Mouse (Mus musculus) spleen, adult 12 weeks (tissue): ENCODE results near the gene Grm7.

Source experiments
- DNase-seq: peaks from one replicate; pipeline ENCODE4 v3.0.0; 2022; ENCODE audit warnings: low spot score

Grm7 gene

DNA sequence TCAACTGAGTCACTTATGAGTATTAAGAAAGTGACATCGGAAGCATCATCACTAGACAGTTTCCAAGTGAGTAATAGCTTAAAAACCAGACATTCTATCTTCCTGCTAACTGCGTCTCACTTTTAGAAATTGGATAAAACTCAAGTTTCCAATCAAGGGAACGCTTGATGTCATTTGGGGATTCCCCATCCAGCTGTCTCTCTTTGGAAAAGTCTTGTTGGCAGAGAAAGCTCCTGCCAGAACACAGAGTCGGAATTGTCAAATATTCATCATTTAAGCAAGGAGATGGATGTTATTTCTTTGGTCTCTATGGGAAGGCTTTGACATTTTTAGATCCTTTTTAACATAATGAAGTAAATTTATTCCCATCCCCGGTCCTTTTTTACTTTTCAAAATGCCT lies 336.6 kb downstream of the Grm7 start:
- no peak for DNase-seq

DNA sequence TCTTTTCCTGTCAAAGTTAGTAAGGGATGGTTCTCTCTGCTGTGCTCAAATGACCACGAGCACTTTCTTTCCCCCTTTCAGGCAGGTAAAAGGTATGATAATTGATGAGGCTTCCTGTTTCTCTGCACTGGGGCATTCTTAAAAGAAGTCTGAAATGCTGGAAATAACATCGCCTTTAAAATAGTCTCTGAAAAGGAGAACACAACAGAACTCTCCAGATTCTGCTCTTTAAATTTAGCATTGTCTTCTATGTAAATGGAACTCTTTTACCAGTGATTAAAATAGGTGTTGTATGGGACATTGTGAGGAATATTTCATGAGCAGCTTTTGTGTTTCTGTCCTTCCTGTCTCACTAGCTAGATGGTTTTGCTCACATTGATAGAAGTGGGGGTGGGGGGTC lies 393.7 kb downstream of the Grm7 start:
- no peak for DNase-seq

DNA sequence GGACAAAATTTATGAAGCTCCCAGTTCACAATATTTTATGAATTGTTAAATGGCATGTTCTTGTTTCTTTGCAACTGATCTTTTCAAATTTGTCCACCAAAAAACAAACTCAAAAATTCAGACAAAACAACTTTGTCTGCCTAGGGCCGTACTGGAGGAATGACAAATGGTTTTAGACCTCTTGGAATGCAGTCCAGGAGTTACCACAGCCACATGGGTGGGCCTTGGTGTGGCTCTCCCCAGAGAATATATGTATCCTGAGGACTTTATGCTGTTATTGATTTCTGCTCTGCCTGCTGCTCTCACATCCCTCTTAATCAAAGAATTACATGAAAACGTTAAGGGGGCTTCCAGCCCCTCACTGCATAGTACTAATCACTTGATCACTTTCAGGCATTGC lies 400.5 kb downstream of the Grm7 start:
- DNase-seq: no peak

DNA sequence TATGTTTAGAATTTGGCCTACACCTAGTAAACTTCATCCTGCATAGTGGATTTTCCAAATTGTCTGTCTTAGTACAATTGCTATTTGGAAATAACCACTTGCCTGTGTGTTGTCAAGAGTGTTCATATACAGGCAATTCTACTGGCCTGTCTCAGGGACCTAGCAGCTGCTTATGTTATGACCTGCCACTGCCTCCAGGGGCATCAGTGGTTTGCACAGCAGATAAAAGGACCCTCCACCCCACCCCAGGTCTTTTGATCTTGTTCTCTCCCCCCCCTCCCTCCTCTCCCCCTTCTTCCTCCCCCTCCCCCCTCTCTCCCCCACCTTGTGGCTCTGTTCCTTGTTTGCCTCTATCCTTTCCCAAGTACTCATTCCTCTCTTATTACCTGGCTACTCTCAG lies 403.9 kb downstream of the Grm7 start:
- DNase-seq: no peak

DNA sequence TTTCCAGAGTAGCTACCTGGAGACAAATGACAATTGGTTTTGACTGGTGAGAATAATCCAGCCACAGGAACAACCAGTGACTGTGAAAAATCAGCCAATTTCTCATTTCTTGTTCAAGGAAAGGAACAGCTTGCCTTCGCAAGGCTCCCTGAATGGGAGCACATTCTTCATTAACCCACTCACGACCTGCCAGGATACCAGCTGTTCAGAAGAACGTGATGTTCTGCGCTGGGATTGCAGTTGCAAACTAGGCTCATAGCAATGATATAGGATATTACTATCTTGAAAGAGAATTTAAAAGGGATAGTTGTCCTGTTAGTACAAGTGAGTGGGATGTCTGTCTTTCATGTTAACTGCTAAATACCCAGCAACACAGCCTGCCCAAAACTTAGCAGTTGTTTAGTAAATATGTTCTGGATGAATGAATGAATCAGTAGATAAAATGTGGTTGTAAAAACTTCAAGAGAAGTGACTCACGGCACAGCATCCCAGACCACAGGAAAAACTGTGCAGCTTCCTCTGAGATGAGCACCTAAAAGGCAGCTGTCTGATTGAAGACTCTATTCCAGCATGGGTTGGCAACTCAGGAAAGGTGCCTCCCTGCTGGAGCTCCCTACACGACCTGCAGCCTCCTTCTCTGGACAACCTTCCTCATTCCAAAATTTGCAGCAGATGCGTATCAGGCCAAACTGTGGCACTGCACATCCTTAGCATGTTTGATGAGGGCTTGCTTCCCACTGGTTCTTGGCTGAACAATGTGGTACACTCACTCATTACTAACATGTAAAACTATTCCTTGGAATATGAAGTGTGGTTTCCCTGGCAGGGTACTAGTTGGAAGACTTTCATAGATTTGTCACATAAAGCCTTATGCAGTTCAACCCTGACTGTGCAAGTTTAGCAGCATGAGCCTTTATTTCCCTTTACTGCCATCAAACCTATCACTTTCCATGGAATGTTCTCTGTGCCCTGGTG lies 408.9 kb downstream of the Grm7 start:
- DNase-seq: no peak

DNA sequence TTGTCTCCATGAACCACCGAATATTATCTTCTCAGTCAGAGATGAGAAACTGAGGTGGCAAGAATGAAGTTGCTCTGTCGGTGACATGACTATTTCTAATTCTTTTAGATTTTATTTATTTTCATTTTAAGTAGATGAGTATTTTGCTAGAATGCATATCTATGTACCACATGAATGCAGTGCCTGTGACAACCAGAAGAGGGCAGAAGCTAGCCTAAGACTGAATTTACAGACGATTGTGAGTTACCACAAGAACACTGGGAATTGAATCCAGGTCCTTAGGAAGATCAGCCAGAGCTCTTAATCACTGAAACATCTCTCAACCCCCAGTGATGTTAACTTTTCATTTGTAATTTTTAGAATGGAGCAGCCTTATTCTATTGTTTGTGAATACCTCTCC lies 412.4 kb downstream of the Grm7 start:
- no peak for DNase-seq

DNA sequence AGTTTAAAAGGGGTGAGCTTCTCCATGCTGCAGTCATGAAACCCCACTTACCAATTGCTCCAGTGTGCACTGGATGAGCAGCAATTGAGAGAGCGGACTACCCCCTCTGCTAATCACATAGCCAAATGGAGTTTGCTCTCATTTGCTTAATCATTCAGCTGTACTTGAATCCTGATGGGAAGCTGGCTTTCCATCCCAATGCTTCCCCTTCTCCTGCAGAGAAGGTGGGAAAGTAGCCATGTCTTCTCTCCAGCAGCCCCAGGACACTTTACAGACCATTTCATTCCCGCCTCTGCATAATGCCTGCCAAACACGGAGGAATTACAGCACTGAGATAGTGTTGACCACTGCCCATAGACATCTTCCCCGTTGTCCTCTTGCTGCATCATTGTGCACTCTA lies 414.6 kb downstream of the Grm7 start:
- DNase-seq: no peak

DNA sequence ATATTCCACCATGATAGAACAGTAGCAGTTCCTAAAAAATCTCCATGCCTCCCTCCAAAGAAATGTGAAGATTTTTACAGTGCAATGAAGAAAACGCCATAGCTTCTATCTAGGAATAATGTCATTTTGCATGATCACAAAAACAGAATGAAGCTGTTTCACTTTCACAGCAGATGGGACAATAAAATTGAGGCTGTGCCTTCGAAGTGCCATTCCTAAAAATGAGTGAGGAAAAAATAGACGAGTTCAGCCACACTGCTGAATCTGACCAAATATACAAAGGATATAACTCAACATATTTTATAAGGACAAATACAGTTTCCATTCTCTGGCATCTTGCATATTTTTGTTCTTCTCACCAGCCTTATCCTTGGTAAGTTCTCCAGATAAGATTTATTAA lies 439.2 kb downstream of the Grm7 start:
- no peak for DNase-seq

DNA sequence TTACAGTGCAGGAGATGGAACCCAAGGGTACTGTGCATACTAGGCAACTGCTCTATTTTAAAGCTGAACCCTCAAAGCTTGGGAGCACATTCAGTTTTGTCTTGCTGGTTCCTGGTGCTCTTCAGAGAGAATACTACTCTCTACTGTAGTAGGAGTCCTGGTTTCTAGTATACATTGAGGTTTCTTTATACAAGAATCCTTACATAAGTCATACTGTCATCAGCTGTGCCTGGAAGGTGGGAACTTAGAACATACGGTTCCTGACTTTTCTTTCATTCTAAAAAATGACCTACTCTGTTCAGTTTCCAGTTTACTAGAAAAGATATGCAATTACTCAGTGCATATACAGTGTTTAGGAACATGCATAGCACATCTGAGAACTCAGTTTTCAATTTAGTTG lies 449.4 kb downstream of the Grm7 start:
- no peak for DNase-seq

DNA sequence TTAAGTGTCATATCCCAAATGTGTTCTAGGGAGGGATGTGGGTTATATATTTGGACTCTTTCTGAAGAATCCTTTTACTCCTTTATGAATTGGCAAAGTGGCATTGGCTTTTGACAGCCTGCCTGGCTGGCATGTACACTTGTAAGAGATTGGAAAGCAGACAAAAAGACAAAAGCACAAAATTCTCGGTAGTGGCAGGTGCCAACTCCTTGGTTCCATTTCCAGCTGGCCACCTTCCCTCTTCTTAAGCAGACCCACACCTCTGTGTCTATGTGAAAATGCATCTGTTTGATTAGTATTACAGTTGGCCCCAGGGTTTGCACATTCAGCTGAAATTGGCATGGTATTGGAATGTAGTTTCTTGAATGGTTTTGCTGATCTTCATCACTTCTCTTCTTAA lies 460.1 kb downstream of the Grm7 start:
- DNase-seq: no peak

DNA sequence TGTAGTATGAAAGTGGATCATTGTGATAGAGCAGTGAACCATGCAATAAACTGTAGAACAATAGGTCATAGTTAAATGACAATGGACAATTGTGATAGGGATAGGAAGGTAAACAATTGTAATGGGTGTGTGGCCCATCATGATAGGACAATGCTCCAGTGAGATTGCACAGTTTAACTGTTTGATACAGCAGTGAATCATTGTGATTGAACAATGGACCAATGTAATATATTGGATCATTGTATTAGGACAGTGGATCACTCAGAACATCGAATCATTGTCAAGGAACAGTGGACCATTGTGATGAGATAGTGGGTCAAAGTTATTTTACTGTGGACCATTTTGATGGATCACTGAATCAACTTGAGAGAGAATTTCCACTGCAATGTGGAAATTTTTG lies 515.7 kb downstream of the Grm7 start:
- DNase-seq: no peak

DNA sequence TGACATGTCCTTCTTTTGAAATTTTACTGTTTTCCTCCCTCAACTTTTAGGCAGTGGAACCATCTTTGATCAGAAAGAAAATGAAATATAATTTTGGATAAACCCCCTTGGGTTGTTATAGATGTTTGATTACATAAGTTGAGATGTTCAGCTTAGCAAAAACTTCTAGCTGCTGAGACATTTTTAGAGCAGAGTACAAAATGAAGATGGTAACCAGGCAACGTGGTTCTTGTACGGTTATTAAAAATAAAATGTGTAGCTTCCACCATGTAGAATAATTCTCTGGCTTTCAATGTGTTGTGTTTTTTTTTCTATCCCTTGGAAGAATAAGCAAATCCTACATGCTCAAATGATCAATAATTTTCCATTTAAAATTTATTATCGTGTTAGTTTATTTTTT lies 550.0 kb downstream of the Grm7 start:
- no peak for DNase-seq

DNA sequence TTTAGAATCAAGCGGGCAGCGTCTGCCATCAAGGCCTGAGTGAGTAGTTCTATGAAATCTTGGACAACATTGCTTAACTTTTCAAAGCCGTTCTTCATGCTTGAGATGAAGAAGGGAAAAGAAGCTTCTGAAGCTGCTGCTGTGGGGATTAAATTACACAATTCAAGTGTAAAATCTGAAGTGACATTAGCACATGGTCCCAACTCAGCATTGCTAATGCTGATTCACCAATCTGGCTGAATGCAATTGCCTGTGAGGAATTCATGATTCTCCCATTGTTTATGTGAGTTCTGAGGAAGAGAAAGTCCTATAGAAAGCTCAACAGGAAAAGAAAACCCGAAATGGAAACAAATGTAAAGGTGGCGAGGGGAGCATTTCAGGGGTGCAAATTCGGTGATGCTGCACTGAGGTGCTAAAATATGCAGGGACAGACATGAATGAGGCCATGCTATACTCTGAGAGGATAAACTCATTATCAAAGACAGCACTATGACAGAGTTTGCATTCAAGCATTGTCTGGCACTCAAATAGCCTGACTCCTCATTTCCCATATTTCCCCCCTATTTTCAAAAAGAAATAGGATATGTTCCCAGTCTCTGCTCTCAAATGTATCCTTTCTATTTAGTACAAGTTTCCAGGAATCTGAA lies 575.8 kb downstream of the Grm7 start:
- DNase-seq: no peak

DNA sequence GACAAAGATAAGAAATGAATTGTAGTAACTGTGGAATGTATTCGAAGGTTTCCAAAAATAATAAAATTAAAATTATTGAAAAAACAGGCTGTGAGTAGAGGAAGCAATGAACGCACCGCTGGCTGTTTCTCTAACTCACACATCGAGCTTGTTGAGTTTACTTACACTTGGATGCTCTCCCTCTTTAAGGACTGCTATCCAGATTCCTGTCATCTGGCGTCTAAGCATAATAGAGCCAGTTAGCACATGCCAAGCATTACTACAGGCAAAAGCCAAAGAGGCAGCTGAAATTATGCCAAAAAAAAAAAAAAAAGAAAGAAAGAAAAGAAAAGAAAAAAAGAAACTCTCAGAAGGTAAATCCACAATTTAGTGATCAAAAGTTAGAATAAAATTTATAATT lies 609.8 kb downstream of the Grm7 start:
- no peak for DNase-seq

DNA sequence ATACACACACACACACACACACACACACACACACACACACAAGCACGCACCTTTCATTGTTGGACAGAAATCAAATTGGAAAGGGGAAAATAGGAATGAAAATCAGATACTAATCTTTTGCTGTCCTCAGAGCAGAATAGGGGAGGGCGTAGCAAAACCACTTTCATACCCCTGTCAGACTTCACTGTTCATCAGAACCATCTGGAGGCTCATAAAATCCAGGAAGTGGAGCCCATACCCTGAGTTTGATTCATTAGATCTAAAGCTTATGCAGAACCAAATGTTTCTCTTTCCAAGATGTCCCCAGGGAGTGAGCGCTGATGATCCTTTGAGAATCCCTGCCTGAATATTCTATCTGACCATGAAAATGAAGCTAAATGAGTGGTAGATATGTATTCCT lies 611.6 kb downstream of the Grm7 start:
- no peak for DNase-seq

DNA sequence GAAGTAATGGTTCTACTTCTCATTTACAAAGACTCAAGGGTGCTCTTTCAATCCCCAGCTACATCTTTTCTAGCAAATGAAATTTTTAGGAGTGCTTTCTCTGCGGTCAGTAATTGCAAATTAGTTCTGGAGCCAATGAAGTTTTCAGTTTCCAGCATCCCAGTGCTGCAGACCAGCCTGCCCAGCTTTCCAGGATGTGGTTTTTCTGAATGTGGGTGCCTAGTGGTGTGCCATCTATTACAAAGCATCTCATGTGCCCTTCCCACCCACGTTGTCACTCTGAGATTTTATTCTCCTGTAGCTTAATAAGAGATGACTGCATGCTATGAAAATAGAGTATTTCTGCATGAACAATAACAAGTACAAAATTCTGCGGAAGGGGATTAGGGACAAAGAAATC lies 612.9 kb downstream of the Grm7 start:
- no peak for DNase-seq

DNA sequence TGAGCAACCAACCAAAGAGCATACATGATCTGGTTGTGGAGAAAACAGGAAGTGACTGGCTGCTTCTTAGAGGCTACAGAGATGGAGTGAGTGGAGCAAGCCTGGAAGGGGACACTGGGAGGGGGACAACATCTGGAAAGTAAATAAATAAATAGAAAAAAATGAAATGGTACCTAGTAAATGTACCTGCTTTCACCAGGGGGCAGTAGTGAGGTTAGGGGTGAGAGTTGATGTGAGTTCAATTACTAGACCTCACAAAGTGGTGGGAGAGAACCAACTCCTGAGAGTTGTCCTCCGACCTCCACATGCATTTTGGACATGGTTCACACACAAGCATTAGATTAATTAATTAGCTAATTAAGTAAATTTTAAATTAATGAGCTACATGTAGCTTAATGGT lies 615.8 kb downstream of the Grm7 start:
- no peak for DNase-seq

DNA sequence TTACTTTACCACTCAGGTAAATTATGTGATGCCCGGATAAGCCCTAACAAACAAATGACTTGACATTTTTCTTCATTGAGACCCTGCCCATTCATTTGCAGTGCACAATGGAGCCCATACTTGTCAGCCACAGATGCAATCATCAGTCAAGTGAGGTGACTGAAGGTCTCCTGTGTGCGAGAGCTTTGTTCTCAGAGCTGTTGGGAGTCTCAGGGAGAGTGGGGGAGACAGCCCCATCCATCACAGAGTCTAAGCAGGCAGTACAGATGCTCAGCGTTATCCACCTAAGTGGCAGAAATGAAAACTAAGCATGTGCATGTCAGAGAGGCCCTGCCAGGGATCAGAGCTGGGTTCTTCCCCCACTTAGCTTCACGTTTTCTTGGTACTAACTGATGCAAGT lies 631.3 kb downstream of the Grm7 start:
- no peak for DNase-seq

DNA sequence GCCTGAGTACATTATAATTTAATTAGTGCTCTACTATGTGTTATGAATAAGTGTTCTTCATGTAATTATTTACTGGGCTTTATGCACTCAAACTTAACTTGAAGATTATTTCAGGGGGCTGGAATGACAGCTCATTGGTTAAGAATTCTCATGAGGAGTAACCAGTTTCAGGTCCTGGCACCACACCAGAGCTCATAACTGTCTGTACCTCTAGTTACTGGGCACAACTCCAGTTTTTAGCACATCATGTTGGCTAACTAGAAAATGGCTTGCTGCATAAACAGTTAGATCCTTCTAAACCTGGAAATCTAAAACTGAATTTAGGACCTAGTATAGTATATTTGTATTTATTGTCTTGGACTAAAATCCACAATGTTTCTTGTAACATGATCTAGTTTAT lies 633.1 kb downstream of the Grm7 start:
- no peak for DNase-seq

DNA sequence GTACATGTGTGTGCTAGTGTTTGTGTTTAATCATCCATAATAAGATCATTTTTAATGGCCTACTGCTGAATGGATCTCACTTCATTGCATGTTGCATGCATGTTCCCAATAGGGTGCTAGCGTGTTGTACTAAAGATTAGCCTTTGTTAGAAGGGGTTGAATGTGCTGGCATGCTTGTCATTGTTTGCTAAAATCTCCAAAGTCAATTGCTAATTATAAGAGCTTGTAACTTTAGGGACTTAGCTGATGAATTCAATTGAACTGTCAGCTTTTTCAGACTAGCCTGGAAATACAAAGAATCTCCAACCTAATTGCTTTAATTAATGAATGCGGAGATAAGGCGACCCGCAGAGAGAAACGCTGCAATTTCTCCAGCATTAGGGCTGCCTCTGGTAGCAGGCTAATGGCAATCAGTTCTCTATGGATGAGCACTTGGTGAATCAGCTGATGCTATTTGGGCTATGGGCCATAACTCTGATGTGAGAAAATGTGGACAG lies 648.2 kb downstream of the Grm7 start:
- DNase-seq: no peak

DNA sequence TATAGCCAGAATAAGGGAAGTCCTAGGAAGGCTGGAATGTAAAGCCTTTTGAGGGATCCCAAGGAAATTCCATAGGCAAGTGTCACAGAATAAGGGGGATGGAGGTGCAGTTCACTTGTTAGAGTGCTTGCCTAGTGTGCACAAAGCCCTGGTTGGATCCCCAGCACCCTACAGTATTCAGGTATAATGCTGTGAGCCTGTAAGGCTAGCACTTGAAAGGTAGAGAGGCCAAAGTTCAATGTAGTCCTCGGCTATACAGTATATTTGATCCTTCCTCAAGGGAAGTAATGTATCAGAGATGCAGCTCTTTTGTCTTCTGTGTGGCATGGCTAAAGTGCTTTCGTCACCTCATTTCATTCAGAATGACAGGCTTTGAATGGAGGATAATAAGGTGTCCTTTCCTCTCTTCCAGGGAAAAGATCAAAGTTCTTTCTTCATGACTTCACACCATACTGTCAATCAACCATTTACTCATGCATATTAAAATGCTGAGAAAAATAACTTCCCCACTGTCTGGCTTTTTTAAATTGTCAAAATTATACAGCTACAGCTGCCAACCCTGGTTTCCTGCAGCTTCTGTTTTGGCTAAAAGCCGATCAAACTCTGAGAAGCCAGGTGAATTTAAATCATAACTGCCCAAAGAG lies 658.7 kb downstream of the Grm7 start:
- DNase-seq: no peak

DNA sequence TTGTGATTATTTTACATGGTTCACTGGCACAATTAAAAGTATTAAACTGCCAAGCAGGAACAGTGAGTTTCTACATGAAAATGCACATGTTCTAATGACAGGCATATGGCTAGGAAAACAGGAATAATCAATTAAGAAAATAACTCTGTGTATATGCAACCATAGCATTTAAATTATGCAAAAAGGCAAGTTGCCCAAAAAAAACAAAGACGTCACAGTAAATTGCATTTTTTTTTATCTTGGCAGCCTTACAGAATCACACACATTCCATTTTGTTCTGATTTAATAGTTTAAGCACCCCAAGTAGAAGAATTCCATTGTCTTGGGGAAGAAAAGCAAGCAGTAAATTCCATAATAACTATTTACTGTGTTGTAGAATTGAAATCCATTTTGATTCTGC lies 716.3 kb downstream of the Grm7 start:
- no peak for DNase-seq

DNA sequence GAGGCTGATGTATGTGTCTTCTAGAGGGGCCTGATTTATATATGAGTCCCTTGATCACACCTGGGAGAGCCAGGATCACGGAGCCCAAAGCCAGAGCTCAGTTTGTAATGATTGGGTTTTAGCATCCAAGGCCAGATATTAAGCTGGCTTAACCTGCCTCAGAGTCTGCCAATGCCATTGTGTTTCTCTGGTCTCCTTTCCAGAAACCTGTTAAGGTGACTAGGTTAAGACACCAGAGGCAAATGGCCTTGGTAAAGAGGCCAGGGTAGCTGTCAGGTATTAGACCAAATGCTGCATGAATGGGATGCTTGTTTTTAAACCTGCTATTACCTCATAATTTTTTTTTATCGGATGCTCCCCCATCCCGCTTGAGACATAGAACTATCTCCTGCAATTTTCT lies 722.7 kb downstream of the Grm7 start:
- DNase-seq: no peak
